Mouse (Mus musculus) liver, adult 2 months (tissue): ENCODE results near the gene Hnrnph2. TPM values are rescaled to one million over a fixed set of nuclear protein-coding genes. Genes with fewer than 3 reads are reported as not detected.
A peak's percentile ranks its signal among the peaks of the same experiment; 100 is the strongest.

Source experiments
- DNase-seq: peaks from one replicate; pipeline ENCODE4 v3.0.0-alpha.2; 2011; ENCODE audit warnings: low read depth, low spot score; ENCODE audit errors: extremely low read depth
- H3K27ac ChIP-seq: fragments of 200-500 bp; replicated peaks from 2 replicates; pipeline ENCODE4 v1.5.1; 2012; ENCODE audit warnings: low read depth, mild to moderate bottlenecking, control low read depth, inconsistent platforms, low read length; ENCODE audit not compliant: insufficient read depth
- H3K27me3 ChIP-seq: fragments of 200-500 bp; 2 replicates; pipeline ENCODE4 v1.6.1; 2012; ENCODE audit warnings: mild to moderate bottlenecking, moderate library complexity, low read length, inconsistent platforms; ENCODE audit not compliant: control insufficient read depth, insufficient read depth
- H3K36me3 ChIP-seq: fragments of 200-500 bp; 2 replicates; pipeline ENCODE4 v1.6.1; 2012; ENCODE audit warnings: low read length, inconsistent platforms; ENCODE audit not compliant: control insufficient read depth, insufficient read depth
- H3K4me1 ChIP-seq: fragments of 200-500 bp; 2 replicates; pipeline ENCODE4 v1.6.1; 2011; ENCODE audit warnings: low read length; ENCODE audit not compliant: control insufficient read depth, insufficient read depth
- H3K4me3 ChIP-seq: fragments of 200-500 bp; 2 replicates; pipeline ENCODE4 v1.5.1; 2011; ENCODE audit warnings: low read depth, mild to moderate bottlenecking, control low read depth, low read length, moderate library complexity; ENCODE audit not compliant: insufficient read depth
- H3K79me2 ChIP-seq: fragments of 200-500 bp; 2 replicates; pipeline ENCODE4 v1.6.1; 2012; ENCODE audit warnings: inconsistent platforms, mild to moderate bottlenecking, low read length, moderate library complexity; ENCODE audit not compliant: control insufficient read depth, insufficient read depth
- H3K9ac ChIP-seq: fragments of 200-500 bp; 2 replicates; pipeline ENCODE4 v1.6.1; 2012; ENCODE audit warnings: low read depth, mild to moderate bottlenecking, control low read depth, inconsistent platforms, low read length
- CTCF ChIP-seq: fragments of 200-500 bp; IDR thresholded peaks from 2 replicates; pipeline ENCODE4 v1.5.1; 2011; ENCODE audit warnings: low read depth, low read length, control low read depth
- POLR2A ChIP-seq: fragments of 200-500 bp; IDR thresholded peaks from 2 replicates; pipeline ENCODE4 v1.6.1; 2011; ENCODE audit warnings: low read length, control low read depth; ENCODE audit not compliant: insufficient read depth; ENCODE audit errors: extremely low read depth
- WGBS: fragments of 180-500 bp; shearing (Covaris S2); methylation state at CpG from one replicate; pipeline ENCODE4 v1.1.7; 2018; 5-methylcytosine and 5-hydroxymethylcytosine counted together
- polyA plus RNA-seq: library from polyadenylated mRNA; depleted of rRNA; stranded (reverse); fragments of >200 nt; gene quantifications from 2 replicates; pipeline ENCODE4 v1.2.3, GENCODE M21; 2012
- total RNA-seq: library from RNA; depleted of rRNA; stranded (reverse); fragments of >200 nt; gene quantifications from 2 replicates; pipeline ENCODE4 v1.2.3, GENCODE M21; 2014

Hnrnph2 gene
- total and polyA plus RNA-seq, 2 experiments, result 6.7 to 42.8 TPM

GRCm38 (mm10) chrX:134577896-134578295, 23.1 kb upstream of the Hnrnph2 start:
- Histone ChIP-seq H3K9ac (no peak overlapping the region), H3K27me3 (no peaks in the 10 kb centered on the region), H3K4me1 (no peaks in the 10 kb centered on the region), H3K36me3 (no peaks in the 10 kb centered on the region), H3K4me3 (no peak overlapping the region), H3K79me2 (no peaks in the 10 kb centered on the region), H3K27ac (no peak overlapping the region)
- 84% methylated on average over 4 of the region's 4 CpGs for WGBS
- DNase-seq, result no peak
- no peak for TF ChIP-seq POLR2A
- TF ChIP-seq CTCF, result no peak

DNA sequence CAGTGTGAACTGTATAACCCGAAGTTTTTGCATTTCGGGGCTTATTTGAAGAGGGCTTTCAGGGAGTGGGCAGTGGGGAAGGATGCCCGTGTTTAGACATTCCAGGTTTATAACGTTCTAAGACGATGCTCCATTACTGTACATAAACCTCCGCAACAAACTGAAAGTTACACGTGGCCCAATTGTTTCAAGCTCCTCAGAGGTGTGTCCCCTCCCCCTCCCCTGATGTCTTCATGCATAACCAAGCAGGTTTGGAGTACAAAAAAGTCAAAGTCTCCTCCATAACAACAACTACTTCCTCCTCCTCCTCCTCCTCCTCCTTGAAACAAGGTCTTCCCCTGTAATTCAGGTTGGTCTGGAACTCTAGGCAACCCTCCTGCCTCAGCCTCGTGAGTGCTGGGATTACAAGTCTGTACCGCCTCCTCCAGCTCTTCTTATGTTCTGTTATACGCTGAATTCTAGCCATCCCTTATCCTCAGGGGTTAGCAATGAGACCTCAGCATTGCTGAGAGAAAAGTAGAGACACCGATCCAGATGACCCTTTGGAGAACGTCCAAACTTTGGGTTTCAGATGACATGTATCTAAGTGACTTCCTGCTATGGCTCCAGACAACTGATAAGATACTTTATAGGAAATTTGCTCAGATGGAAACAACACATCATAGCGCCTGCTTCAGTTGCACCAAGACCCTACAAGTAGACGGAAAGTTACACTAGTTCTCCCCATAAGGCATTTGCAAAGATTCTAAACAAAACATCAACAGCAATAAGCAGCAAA, 20.3 kb upstream of the Hnrnph2 start:
- Histone ChIP-seq H3K36me3 (no peaks in the 10 kb centered on the region), H3K27ac (no peak overlapping the region), H3K27me3 (no peaks in the 10 kb centered on the region), H3K4me3 (no peak overlapping the region), H3K4me1 (no peaks in the 10 kb centered on the region; the same call in 1 of the 2 replicates), H3K79me2 (no peaks in the 10 kb centered on the region), H3K9ac (no peak overlapping the region)
- WGBS, result 78% methylated on average over 14 of the region's 14 CpGs
- no peak for DNase-seq
- TF ChIP-seq POLR2A, result no peak
- TF ChIP-seq CTCF, result no peak

DNA sequence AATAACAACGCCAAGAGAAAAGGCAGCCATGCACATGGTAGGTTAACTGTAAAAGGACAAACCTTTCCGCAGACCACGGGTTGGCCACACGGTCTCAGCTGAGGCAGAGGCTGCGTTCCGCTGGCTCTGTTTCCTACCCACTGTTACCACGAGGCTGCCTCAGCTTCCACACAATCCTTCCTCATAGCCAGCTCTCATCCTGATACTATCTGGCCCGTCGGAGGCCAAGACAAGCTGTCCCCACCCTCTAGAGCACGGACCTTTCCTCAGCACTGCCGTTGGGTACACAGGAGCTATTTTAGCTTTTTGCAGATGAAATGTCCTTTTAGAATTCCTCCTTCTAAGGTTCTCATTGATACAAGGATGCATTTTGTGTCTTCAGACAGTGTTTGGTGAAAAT, 18.7 kb upstream of the Hnrnph2 start:
- H3K27me3 ChIP-seq, result no peaks in the 10 kb centered on the region
- WGBS, result 89% methylated on average over 11 of the region's 11 CpGs
- DNase-seq, result no peak
- H3K4me3 ChIP-seq, result peak overlapping the region; percentile 33; the same call in 1 of the 2 replicates
- no peak overlapping the region for H3K9ac ChIP-seq
- H3K27ac ChIP-seq, result no peak overlapping the region; the same call in 1 of the 2 replicates
- TF ChIP-seq CTCF, result no peak
- TF ChIP-seq POLR2A, result no peak
- H3K36me3 ChIP-seq, result no peaks in the 10 kb centered on the region; the same call in 1 of the 2 replicates
- peaks cover 3% of the 10 kb centered on the region; the same call in 1 of the 2 replicates for H3K4me1 ChIP-seq
- H3K79me2 ChIP-seq, result no peaks in the 10 kb centered on the region

- peaks cover 3% of the 10 kb centered on the region; the same call in 1 of the 2 replicates for H3K4me1 ChIP-seq
- no peaks in the 10 kb centered on the region for H3K27me3 ChIP-seq
- 80% methylated on average over 11 of the region's 11 CpGs for WGBS
- no peaks in the 10 kb centered on the region for H3K79me2 ChIP-seq
- H3K9ac ChIP-seq, result no peak within 1 kb of the TSS
- no peak for DNase-seq
- 0 out of 2 replicates have a peak within 1 kb of the TSS, but pooled peaks have one; percentile 33 for H3K4me3 ChIP-seq
- peaks cover 8% of the 10 kb centered on the region for H3K36me3 ChIP-seq
- TF ChIP-seq CTCF (no peak), POLR2A (no peak)
- H3K27ac ChIP-seq, result no peak within 1 kb of the TSS; the same call in none of the 2 replicates
Observed at GRCm38 (mm10) chrX:134582888-134583669, 17.9 kb upstream of the Hnrnph2 start, which contains the start of gene Btk. Btk (minus strand) TSS chrX:134583570.

- H3K36me3 ChIP-seq, result peaks cover 13% of the 10 kb centered on the region
- peak within 1 kb of the TSS; percentile 71 for H3K27ac ChIP-seq
- H3K4me1 ChIP-seq, result peaks cover 3% of the 10 kb centered on the region; the same call in 1 of the 2 replicates
- H3K79me2 ChIP-seq, result no peaks in the 10 kb centered on the region
- H3K27me3 ChIP-seq, result no peaks in the 10 kb centered on the region
- H3K9ac ChIP-seq, result peak within 1 kb of the TSS; percentile 63
- peak within 1 kb of the TSS; percentile 73 for H3K4me3 ChIP-seq
- peak; percentile 73 for TF ChIP-seq POLR2A
- TF ChIP-seq CTCF, result peak; percentile 75
- DNase-seq, result peak; percentile 83
- WGBS, result under 1% methylated on average over 45 of the region's 45 CpGs
Observed at GRCm38 (mm10) chrX:134585103-134586002, 15.6 kb upstream of the Hnrnph2 start, which contains the start of gene Rpl36a. Rpl36a (plus strand) TSS chrX:134585654.
